Mouse (Mus musculus): ENCODE results near the gene Prpf4. TPM values are rescaled to one million over a fixed set of nuclear protein-coding genes. Genes with fewer than 3 reads are reported as not detected.

Prpf4 gene
- polyA plus RNA-seq (2015; fragmentation: Nextera tagmentation; extraction: Ambion mirVana), result 19.2 and 19.6 TPM in 2 replicates

DNA sequence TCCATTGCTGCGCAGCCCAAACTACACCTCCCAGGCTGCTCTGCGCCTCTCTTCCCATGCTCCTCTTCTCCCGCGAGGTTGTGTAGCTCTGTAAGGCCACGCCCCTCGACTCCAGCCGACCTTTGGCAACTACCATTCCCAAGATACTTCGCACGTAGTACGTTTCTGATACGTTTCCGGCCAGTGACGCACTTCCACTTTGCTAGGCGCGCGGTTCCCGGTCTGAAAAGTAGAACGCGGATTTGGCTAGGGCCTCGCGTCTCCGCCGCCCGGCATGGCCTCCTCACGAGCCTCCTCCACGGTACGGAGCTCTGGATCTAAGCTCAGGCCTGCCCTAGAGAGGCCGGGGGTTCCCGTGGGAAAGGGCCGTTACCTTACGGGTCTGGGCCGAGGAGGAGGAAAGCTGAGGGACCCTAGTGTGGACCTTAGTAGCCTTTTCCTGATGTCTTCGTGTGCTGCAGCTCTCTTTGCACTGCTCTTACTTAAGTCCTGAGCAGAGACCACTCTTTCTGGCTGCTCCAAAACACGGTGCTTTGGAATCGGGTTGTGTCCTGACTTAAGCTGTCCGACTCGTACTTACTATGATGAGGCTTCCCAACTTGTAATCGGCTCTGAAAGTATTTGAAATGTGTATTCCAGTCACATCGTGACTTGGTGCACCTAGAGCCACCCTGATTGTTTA is at the start of gene Prpf4, which contains the start of gene Cdc26:
Prpf4 (plus strand) TSS at position 197 of the 682 bp plus-strand sequence.
Cdc26 (minus strand) TSS at position 42 of the 682 bp plus-strand sequence.
- Histone ChIP-seq H3K4me1 (peaks cover 29% of the 10 kb centered on the region), H3K9me3 (replicated peaks) (no peaks in the 10 kb centered on the region), H3K27me3 (no peaks in the 10 kb centered on the region), H3K27ac (replicated peaks) (peak within 1 kb of the TSS; percentile 93), H3K4me3 (replicated peaks) (peak within 1 kb of the TSS; percentile 79), H3K9ac (peak within 1 kb of the TSS; percentile 86), H3K4me2 (replicated peaks) (peak within 1 kb of the TSS; percentile 74), H3K36me3 (peaks cover 30% of the 10 kb centered on the region)
- peak; percentile 99 for ATAC-seq (ENCODE audit: insufficient number of reproducible peaks, low FRiP score, low TSS enrichment, low read depth)
- WGBS, result under 1% methylated on average over 39 of the region's 39 CpGs

DNA sequence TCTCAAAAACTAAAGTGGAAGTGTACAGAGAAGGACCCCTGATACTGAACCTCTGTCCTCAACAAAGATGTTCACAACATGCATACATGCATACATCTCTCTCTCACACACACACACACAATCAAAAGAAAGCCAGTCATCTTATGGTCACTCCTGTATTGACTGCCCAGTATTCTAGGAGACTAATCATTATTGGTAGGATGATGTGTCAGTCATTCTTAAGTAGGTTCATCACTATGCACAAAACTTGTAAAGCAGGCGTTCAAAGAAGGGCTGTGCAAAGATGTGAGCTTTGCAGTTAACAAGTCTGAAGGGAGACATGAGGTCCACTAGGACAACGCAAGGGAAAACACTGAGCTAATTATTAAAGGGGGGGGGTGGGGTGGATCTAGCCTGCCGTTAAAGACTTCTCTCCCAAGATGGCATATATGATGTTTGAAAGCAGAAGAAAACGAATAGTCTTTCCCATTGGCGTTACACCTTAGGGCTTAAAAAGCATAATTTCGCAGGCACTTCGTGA is 49.3 kb upstream of the Prpf4 start:
- Histone ChIP-seq H3K4me1 (peaks cover 18% of the 10 kb centered on the region), H3K27ac (replicated peaks) (0 out of 2 replicates have a peak overlapping the region, but pooled peaks have one; percentile 75), H3K9me3 (replicated peaks) (no peaks in the 10 kb centered on the region), H3K27me3 (no peaks in the 10 kb centered on the region), H3K4me3 (replicated peaks) (peak overlapping the region; percentile 83), H3K9ac (peak overlapping the region; percentile 71), H3K36me3 (0 out of 2 replicates have a peak, but pooled peaks cover 6% of the 10 kb centered on the region), H3K4me2 (replicated peaks) (peak overlapping the region; percentile 61)
- 46% methylated on average over 7 of the region's 7 CpGs for WGBS
- ATAC-seq (ENCODE audit: insufficient number of reproducible peaks, low FRiP score, low TSS enrichment, low read depth), result no peak

DNA sequence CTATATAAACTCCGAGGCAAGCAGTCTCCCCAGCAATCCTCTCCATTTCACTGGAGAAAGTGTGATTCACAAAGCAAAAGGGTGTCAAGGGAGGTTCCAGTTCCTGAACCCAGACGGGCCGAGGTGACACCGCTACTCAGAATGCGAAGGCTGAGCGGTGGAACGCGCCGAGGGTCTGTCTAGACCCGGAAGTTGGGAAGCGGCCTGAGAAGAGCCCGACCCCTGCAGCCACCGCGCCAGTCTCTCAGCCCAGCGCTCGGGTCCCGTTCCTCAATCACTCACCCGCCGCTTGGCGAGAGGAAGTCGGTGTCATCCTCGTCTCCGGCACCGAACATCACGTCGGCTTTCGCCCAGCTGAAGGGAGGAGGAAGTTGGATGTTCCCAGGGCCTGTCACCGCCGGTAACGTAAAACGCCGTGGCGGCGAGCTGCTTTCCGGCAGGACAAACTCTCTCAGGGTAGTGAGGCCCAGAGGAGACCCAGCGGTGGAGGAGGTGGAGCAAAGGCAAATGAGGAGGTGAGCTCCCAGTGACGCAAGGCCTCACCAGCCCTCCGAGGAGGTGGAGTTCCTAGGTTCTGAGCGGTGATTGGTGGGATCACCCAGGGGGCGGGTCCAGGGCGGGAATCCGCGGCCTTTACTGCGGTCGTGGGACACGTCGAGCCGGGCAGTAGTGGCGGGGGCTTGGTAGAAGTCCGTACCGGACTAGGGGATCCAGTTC is 48.4 kb upstream of the Prpf4 start, which contains the start of the genes Fkbp15 and Slc31a1:
Fkbp15 (minus strand) TSS at position 461 of the 717 bp plus-strand sequence.
Slc31a1 (plus strand) TSS at position 640 of the 717 bp plus-strand sequence.
- peak within 1 kb of the TSS; percentile 83 for H3K4me3 ChIP-seq (replicated peaks)
- peak within 1 kb of the TSS; percentile 71 for H3K9ac ChIP-seq
- peak within 1 kb of the TSS; percentile 61 for H3K4me2 ChIP-seq (replicated peaks)
- H3K36me3 ChIP-seq, result 0 out of 2 replicates have a peak, but pooled peaks cover 6% of the 10 kb centered on the region
- H3K27ac ChIP-seq (replicated peaks), result peak within 1 kb of the TSS; percentile 75
- ATAC-seq (ENCODE audit: insufficient number of reproducible peaks, low FRiP score, low TSS enrichment, low read depth), result peak; percentile 100
- no peaks in the 10 kb centered on the region for H3K27me3 ChIP-seq
- H3K4me1 ChIP-seq, result peaks cover 18% of the 10 kb centered on the region
- WGBS, result under 1% methylated on average over 51 of the region's 51 CpGs
- no peaks in the 10 kb centered on the region for H3K9me3 ChIP-seq (replicated peaks)

DNA sequence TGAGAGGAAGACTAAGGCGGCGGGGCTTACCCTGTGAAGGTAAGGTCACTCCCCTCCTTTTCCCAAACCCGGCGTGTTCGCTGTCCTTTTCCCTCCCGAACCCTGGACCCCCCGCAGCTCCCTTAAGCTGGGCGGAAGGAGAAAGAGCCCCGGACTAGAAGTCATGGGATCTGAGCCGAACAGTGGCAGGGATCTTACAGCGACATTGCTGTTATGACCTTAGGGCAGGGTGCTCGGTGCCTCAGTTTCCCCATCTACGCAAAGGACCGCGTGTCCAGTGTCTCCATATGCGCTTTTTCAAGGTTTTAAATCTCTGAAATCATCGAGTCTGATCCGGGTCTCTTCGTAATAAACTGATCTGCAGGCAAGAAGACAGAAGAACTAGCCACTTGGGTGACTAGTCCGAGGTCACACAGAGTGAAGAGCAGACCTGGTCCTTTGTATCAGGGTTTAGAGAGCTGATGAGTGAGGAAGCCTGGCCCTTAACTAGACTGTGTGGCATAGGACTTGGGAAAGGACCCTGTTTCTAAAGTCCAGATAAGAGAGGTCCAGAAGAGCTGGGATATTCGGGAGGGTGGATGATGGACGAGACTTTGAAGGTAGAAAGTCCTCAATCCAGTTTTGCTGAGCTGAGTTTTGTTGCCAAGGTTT is 47.7 kb upstream of the Prpf4 start:
- Histone ChIP-seq H3K4me1 (peaks cover 18% of the 10 kb centered on the region), H3K4me2 (replicated peaks) (peak overlapping the region; percentile 61), H3K27me3 (no peaks in the 10 kb centered on the region), H3K9ac (peak overlapping the region; percentile 54), H3K4me3 (replicated peaks) (peak overlapping the region; percentile 83), H3K27ac (replicated peaks) (peak overlapping the region; percentile 71), H3K9me3 (replicated peaks) (no peaks in the 10 kb centered on the region), H3K36me3 (0 out of 2 replicates have a peak, but pooled peaks cover 6% of the 10 kb centered on the region)
- ATAC-seq (ENCODE audit: insufficient number of reproducible peaks, low FRiP score, low TSS enrichment, low read depth), result no peak
- WGBS, result under 1% methylated on average over 22 of the region's 22 CpGs

DNA sequence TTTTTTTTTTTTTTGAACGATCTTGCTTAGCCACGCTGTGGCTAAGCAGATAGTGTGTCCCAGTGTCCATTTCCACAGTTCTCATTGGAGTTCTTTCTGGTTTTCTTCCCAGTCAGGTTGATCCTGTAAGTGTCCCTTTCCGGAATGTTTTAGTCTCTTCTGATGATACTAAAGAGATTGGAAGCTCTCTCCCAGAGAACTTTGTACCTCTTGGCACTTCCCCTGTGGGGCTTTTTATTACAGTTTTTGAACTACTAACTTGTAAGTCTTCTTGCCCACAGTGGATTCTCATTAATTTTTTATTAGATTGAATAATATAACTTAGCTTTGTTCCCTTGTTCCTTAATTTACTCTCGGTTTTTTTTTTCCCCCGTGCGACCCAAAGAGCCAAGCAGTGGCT is 47.0 kb upstream of the Prpf4 start:
- Histone ChIP-seq H3K4me1 (peaks cover 18% of the 10 kb centered on the region), H3K4me3 (replicated peaks) (peak overlapping the region; percentile 83), H3K27ac (replicated peaks) (no peak overlapping the region), H3K9me3 (replicated peaks) (no peaks in the 10 kb centered on the region), H3K36me3 (0 out of 2 replicates have a peak, but pooled peaks cover 6% of the 10 kb centered on the region), H3K9ac (0 out of 2 replicates have a peak overlapping the region, but pooled peaks have one; percentile 54), H3K27me3 (no peaks in the 10 kb centered on the region), H3K4me2 (replicated peaks) (peak overlapping the region; percentile 61)
- WGBS, result 37% methylated on average over 6 of the region's 6 CpGs
- no peak for ATAC-seq (ENCODE audit: insufficient number of reproducible peaks, low FRiP score, low TSS enrichment, low read depth)

DNA sequence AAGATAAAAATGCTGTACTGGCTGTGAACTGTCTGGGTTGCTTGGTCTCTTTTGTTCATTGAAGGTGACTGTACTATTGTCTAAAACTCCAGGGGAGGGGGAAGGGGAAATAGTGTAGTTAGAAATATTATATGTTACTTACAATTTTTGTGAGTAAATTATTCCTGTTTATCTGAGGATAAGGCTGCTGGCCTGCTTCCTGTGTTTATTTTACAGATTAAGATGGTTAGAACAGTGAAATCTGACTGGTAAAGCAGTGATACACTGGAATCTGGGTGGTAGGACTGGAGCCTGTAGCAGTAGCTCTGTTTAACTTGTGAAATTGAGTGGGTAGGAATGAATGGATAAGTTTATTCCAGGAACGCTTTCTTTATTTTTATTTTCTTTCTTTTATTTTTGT is 46.6 kb upstream of the Prpf4 start:
- no peak for ATAC-seq (ENCODE audit: insufficient number of reproducible peaks, low FRiP score, low TSS enrichment, low read depth)
- H3K27me3 ChIP-seq, result no peaks in the 10 kb centered on the region
- H3K4me2 ChIP-seq (replicated peaks), result peak overlapping the region; percentile 61
- H3K4me1 ChIP-seq, result peaks cover 18% of the 10 kb centered on the region
- 0 out of 2 replicates have a peak, but pooled peaks cover 1% of the 10 kb centered on the region for H3K36me3 ChIP-seq
- no peak overlapping the region for H3K9ac ChIP-seq
- H3K9me3 ChIP-seq (replicated peaks), result no peaks in the 10 kb centered on the region
- peak overlapping the region; percentile 83 for H3K4me3 ChIP-seq (replicated peaks)
- 97% methylated on average over 1 of the region's 1 CpGs for WGBS
- H3K27ac ChIP-seq (replicated peaks), result no peak overlapping the region

DNA sequence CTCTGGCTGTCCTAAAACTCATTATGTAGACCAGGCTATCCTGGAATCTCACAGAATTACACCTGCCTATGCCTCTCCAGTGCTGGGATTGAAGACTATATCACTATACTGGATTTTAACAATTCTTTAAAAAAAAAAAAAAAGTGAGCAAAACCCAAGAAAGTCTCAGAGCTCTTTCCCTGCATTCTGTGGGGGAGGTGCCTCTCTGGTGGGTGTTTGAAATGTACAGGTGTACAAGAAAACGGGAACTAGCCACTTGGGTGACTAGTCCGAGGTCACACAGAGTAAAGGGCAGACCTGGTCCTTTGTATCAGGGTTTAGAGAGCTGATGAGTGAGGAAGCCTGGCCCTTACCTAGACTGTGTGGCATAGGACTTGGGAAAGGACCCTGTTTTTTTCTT is 46.2 kb upstream of the Prpf4 start:
- Histone ChIP-seq H3K4me1 (peaks cover 18% of the 10 kb centered on the region), H3K4me2 (replicated peaks) (no peak overlapping the region), H3K9me3 (replicated peaks) (no peaks in the 10 kb centered on the region), H3K27me3 (no peaks in the 10 kb centered on the region), H3K4me3 (replicated peaks) (no peak overlapping the region), H3K36me3 (no peaks in the 10 kb centered on the region), H3K9ac (no peak overlapping the region), H3K27ac (replicated peaks) (no peak overlapping the region)
- 78% methylated on average over 2 of the region's 2 CpGs for WGBS
- no peak for ATAC-seq (ENCODE audit: insufficient number of reproducible peaks, low FRiP score, low TSS enrichment, low read depth)

DNA sequence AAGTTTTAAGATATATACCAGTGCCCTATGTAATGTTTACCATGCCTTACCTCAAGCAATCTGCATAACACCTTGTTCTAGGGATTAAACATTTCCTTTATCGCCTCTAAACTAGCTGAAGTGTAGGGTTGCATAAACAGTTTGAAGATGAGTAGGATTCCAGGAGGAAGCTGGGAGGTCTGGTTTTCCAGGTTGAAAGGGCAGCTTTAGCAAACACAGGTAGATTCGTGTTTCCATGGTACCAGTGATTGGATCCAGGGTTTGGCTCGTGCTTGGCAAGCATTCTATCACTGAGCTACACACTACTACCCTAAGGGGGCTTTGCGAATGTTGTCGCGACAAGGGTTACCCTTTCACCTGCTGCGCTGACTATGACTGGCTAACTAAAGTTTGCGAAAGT is 44.3 kb upstream of the Prpf4 start:
- Histone ChIP-seq H3K27me3 (no peaks in the 10 kb centered on the region), H3K9me3 (replicated peaks) (no peaks in the 10 kb centered on the region), H3K9ac (no peak overlapping the region), H3K4me1 (peaks cover 12% of the 10 kb centered on the region), H3K4me2 (replicated peaks) (no peak overlapping the region), H3K4me3 (replicated peaks) (no peak overlapping the region), H3K36me3 (no peaks in the 10 kb centered on the region), H3K27ac (replicated peaks) (no peak overlapping the region)
- no peak for ATAC-seq (ENCODE audit: insufficient number of reproducible peaks, low FRiP score, low TSS enrichment, low read depth)
- WGBS, result 77% methylated on average over 8 of the region's 8 CpGs

DNA sequence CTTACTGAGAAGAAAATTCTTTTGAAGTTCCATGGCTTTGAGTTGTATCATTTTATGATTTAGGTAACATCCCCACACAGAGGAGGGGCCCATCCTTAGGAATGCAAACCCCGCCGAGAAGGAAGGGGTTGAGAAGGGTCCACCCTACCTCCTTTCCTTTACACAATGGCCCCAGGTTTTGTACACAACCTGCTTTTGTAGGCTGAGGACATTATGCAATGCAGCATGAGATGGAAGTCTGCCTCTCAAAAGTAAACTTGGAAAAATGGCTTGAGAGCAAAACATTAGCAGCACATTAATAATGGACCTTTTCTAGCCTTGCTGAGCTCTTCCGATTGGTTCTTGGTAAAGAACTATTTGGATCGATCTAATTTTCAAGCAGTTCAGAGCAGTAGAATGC is 42.3 kb upstream of the Prpf4 start:
- Histone ChIP-seq H3K9me3 (replicated peaks) (no peaks in the 10 kb centered on the region), H3K9ac (no peak overlapping the region), H3K27ac (replicated peaks) (no peak overlapping the region), H3K4me3 (replicated peaks) (no peak overlapping the region), H3K4me1 (peaks cover 7% of the 10 kb centered on the region; the same call in 1 of the 2 replicates), H3K4me2 (replicated peaks) (no peak overlapping the region), H3K27me3 (no peaks in the 10 kb centered on the region), H3K36me3 (no peaks in the 10 kb centered on the region)
- no peak for ATAC-seq (ENCODE audit: insufficient number of reproducible peaks, low FRiP score, low TSS enrichment, low read depth)
- 75% methylated on average over 4 of the region's 4 CpGs for WGBS

DNA sequence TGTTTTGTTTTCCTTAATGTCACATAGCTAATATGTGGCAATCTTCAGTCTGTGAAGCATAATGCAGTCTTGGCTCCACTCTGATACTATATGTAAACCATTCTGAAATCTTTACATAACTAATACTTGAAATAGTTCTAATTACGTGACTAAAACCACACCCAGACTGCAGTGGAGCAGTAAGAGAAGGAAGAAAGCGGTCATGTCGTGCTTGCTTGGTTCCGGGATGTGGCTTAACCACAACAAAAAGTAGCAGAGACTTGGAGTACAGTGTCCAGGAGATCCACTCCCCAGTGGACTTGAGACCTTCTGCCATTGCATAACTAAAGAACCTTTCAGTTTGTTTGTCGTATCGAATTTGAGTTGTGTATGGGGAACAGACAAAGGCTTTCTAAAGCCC is 41.0 kb upstream of the Prpf4 start:
- no peak overlapping the region for H3K4me2 ChIP-seq (replicated peaks)
- no peaks in the 10 kb centered on the region for H3K4me1 ChIP-seq
- no peak overlapping the region for H3K4me3 ChIP-seq (replicated peaks)
- H3K27me3 ChIP-seq, result no peaks in the 10 kb centered on the region
- H3K36me3 ChIP-seq, result no peaks in the 10 kb centered on the region
- H3K9ac ChIP-seq, result no peak overlapping the region
- no peak overlapping the region for H3K27ac ChIP-seq (replicated peaks)
- 80% methylated on average over 6 of the region's 6 CpGs for WGBS
- no peak for ATAC-seq (ENCODE audit: insufficient number of reproducible peaks, low FRiP score, low TSS enrichment, low read depth)
- H3K9me3 ChIP-seq (replicated peaks), result no peaks in the 10 kb centered on the region
